Mouse (Mus musculus) limb, embryonic 10.5 days (tissue): ENCODE results near the gene Abat. TPM values are rescaled to one million over a fixed set of nuclear protein-coding genes. Genes with fewer than 3 reads are reported as not detected.

Source experiments
- DNase-seq: peaks from one replicate; pipeline ENCODE4 v3.0.0-alpha.2; 2017; ENCODE audit warnings: low spot score
- H3K27ac ChIP-seq: fragments of 300-500 bp; sonication (generic); 2 replicates; pipeline ENCODE4 v1.5.1; 2016; ENCODE audit warnings: mild to moderate bottlenecking
- H3K27me3 ChIP-seq: fragments of 300-500 bp; sonication (generic); 2 replicates; pipeline ENCODE4 v1.6.1; 2016; ENCODE audit warnings: low read depth, mild to moderate bottlenecking; ENCODE audit not compliant: poor library complexity, severe bottlenecking
- H3K36me3 ChIP-seq: fragments of 300-500 bp; sonication (generic); 2 replicates; pipeline ENCODE4 v1.6.1; 2016; ENCODE audit warnings: mild to moderate bottlenecking, moderate library complexity
- H3K4me1 ChIP-seq: fragments of 300-500 bp; sonication (generic); 2 replicates; pipeline ENCODE4 v1.6.1; 2016
- H3K4me3 ChIP-seq: fragments of 300-500 bp; sonication (generic); 2 replicates; pipeline ENCODE4 v1.5.1; 2016; ENCODE audit warnings: mild to moderate bottlenecking, moderate library complexity
- H3K9me3 ChIP-seq: fragments of 300-500 bp; sonication (generic); replicated peaks from 2 replicates; pipeline ENCODE4 v1.6.1; 2016; ENCODE audit warnings: mild to moderate bottlenecking
- WGBS: fragments of 180-500 bp; shearing (Covaris S2); methylation state at CpG from one replicate; pipeline ENCODE4 v1.1.7; 2016; 5-methylcytosine and 5-hydroxymethylcytosine counted together
- polyA plus RNA-seq: library from polyadenylated mRNA; unstranded; fragments of >200 nt; fragmentation: Nextera tagmentation; extraction: Ambion mirVana; gene quantifications from 2 replicates; pipeline ENCODE4 v1.2.1, GENCODE M21; 2016

Abat gene
- polyA plus RNA-seq, 1 experiment from 2014 or later = 22.7 TPM

DNA sequence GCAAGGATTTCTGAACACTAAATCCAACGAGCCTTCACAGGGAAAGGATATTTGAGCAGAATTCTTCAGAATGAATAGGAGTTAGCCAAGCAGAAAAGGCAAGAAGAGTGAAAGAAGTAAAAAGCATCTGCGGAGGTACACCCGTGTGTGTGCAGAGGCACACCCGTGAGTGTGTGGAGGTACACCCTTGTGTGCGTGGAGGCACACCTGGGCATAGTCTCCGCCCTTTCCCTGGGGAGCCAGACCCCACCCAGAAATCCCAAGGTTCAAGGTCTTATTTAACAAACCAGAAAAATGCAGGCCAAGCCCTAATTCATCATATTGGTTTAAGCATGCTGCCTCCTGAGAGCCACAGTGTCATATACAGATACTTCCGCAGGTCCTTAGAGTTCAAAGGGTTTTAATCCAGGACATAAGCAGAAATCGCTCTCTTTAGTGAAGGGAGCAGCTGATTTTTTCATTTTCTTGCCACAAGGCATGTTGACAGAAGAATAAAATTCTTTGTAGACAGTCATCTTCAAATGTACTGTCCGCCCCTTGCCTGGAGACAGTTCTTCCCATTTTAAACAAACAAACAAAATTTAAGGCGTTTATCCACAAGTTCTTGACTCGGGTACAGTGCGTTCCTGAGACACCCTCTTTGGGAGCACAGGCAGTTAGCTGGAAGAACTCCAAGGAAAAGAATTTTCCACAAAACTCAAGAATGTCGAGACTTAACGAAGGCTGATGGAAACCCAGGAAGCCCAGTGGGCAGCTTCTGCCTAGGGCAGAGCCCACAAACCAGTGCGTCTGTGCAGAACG, 107.3 kb downstream of the Abat start:
- WGBS = 90% methylated on average over 16 of the region's 16 CpGs
- Histone ChIP-seq H3K27me3 (no peaks in the 10 kb centered on the region), H3K27ac (no peak overlapping the region), H3K9me3 (no peaks in the 10 kb centered on the region), H3K4me3 (no peak overlapping the region), H3K36me3 (no peaks in the 10 kb centered on the region), H3K4me1 (peaks cover 10% of the 10 kb centered on the region; the same call in 1 of the 2 replicates)
- no peak for DNase-seq

DNA sequence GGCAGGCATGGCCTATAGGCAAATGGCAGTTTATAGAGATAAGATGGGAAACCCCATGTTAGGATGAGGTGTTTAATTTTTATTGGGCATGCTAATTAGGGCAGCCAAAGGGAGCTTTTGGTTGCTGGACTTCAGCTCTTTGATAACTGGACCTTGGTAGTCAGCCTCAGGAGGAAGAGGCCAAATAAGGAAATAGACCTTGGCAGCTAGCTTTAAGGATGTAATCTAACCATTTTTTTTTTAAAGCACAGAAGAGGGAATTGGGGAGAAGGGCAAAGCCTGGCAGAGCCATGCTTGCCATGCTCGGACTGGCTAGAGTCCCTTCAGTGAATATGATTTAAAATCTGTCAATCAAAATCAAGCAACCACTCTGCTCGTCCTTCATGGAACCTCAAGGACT, 117.2 kb downstream of the Abat start:
- 0 out of 2 replicates have a peak, but pooled peaks cover 5% of the 10 kb centered on the region for H3K4me1 ChIP-seq
- no peaks in the 10 kb centered on the region for H3K9me3 ChIP-seq
- no peaks in the 10 kb centered on the region for H3K27me3 ChIP-seq
- DNase-seq = no peak
- WGBS = 88% methylated on average over 2 of the region's 2 CpGs
- H3K4me3 ChIP-seq = no peak overlapping the region
- peaks cover 40% of the 10 kb centered on the region for H3K36me3 ChIP-seq
- H3K27ac ChIP-seq = no peak overlapping the region

- DNase-seq = no peak
- WGBS = 91% methylated on average over 5 of the region's 5 CpGs
- no peak overlapping the region for H3K27ac ChIP-seq
- no peak overlapping the region for H3K4me3 ChIP-seq
- no peaks in the 10 kb centered on the region for H3K9me3 ChIP-seq
- no peaks in the 10 kb centered on the region for H3K27me3 ChIP-seq
- peaks cover 12% of the 10 kb centered on the region for H3K4me1 ChIP-seq
- peaks cover 46% of the 10 kb centered on the region for H3K36me3 ChIP-seq
Observed at GRCm38 (mm10) chr16:8631428-8631827, 118.2 kb downstream of the Abat start.

DNA sequence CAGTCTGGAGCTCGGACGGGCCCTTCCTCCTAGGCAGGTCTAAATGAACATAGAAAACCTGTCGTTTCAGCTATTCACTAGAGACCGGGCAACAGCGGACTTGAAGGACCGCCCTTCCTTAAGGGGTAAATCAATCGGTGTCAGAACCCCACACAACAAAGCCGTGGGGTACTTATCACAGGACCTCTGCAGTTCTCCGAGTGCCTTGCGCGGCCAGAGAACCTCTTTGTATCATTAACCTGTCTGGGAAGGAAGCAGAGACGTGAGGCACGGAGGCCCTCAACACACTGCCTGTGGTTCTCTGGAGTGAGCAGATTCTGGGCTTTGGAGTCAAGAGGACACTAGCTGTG, 123.6 kb downstream of the Abat start:
- H3K36me3 ChIP-seq = peaks cover 42% of the 10 kb centered on the region
- DNase-seq = no peak

GRCm38 (mm10) chr16:8637217-8638051, 124.2 kb downstream of the Abat start, which contains the start of the genes Pmm2 and Tmem186:
Pmm2 (plus strand) TSS chr16:8637674.
Tmem186 (minus strand) TSS chr16:8637712.
- peaks cover 20% of the 10 kb centered on the region for H3K4me1 ChIP-seq
- H3K36me3 ChIP-seq = peaks cover 41% of the 10 kb centered on the region
- H3K27me3 ChIP-seq = no peaks in the 10 kb centered on the region
- H3K27ac ChIP-seq = peak within 1 kb of the TSS; percentile 91
- H3K4me3 ChIP-seq = peak within 1 kb of the TSS; percentile 82
- peak; percentile 86 for DNase-seq
- H3K9me3 ChIP-seq = no peaks in the 10 kb centered on the region
- WGBS = under 1% methylated on average over 59 of the region's 59 CpGs

More for the DNA sequence above, 123.6 kb downstream of the Abat start:
- H3K27ac ChIP-seq = peak overlapping the region; percentile 91
- H3K27me3 ChIP-seq = no peaks in the 10 kb centered on the region
- WGBS = 2% methylated on average over 13 of the region's 13 CpGs
- peaks cover 20% of the 10 kb centered on the region for H3K4me1 ChIP-seq
- H3K4me3 ChIP-seq = peak overlapping the region; percentile 82
- H3K9me3 ChIP-seq = no peaks in the 10 kb centered on the region

DNA sequence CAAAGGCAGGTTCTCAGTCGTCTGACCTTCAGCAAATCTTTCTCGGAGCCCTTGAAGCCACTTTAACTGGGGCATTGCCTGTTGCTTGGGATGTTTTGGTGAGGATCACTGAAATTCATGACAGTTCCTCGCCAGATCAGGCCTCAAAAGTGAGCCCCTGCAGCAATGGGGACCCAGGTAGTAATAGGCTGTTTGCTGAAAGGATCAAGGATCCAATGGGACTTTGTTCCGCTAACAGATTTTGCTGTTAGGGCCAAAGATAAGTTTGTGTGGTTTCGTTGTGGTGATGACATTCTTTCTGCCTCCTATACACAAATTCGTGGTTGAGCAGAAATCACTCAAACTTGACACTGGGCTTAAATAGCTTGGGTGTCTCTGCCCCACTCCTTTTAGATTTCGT, 124.9 kb downstream of the Abat start:
- DNase-seq = no peak
- Histone ChIP-seq H3K27me3 (no peaks in the 10 kb centered on the region), H3K27ac (peak overlapping the region; percentile 91), H3K9me3 (no peaks in the 10 kb centered on the region), H3K36me3 (peaks cover 43% of the 10 kb centered on the region), H3K4me3 (peak overlapping the region; percentile 82), H3K4me1 (peaks cover 20% of the 10 kb centered on the region)
- 47% methylated on average over 7 of the region's 7 CpGs for WGBS

DNA sequence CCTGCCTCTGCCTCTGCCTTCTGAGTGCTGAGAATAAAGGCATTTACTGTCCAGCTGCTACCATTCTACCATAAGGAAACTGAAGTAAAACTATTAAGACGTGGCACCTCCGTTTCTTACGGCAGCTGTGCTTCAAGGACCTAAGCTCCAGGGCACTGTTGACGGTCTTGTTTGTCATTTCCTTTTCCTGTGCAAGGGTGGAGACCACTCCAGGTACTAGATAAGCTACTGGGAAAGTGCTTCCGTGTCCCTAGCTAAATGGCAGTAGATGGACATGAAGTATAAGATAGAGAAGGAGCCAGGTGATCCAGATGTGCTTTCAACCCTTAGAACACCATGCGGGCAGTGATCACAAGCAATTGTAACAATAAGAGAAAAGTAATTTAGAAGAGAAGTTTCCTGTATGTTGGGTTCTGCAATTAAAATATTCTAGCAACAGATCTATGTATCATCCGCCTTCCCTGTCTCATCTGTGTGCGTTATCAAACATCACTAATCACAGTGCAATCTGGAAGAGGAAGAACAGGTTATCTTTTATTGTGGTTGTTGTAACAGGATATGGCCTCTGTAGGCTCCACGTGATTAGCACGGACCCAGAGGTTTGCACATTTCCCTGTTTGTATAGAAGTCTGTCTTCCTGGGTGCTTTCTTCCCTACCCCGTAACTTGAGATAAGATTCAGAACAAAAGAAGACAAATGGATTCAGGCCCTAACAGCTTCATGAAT, 126.4 kb downstream of the Abat start:
- H3K4me1 ChIP-seq = peaks cover 20% of the 10 kb centered on the region
- no peak for DNase-seq
- H3K36me3 ChIP-seq = peaks cover 50% of the 10 kb centered on the region
- WGBS = 94% methylated on average over 11 of the region's 11 CpGs
- H3K27me3 ChIP-seq = no peaks in the 10 kb centered on the region
- H3K27ac ChIP-seq = no peak overlapping the region
- H3K9me3 ChIP-seq = no peaks in the 10 kb centered on the region
- H3K4me3 ChIP-seq = no peak overlapping the region

DNA sequence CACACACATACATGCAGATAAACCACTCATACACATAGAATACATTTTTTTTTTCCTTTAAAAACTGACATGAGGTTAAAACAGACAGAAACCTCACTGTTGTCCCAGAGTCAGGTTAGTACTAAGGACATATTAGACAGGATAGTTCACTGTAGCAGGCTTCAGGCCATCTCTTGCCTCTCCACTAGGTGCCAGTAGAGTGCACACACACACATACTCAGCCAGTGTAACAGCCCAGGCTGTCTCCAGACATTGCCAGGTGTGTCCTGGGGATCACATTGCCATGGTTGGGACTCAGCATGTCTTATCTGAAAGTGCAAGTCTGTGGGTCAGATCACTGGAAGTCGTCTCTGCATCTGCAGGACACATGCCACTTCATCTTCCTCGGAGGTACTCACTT, 130.6 kb downstream of the Abat start:
- WGBS = 74% methylated on average over 2 of the region's 2 CpGs
- Histone ChIP-seq H3K4me3 (no peak overlapping the region), H3K4me1 (peaks cover under 1% of the 10 kb centered on the region; the same call in 1 of the 2 replicates), H3K36me3 (peaks cover 77% of the 10 kb centered on the region), H3K27me3 (no peaks in the 10 kb centered on the region), H3K9me3 (no peaks in the 10 kb centered on the region), H3K27ac (no peak overlapping the region)
- peak; percentile 44 for DNase-seq

GRCm38 (mm10) chr16:8645546-8645945, 132.3 kb downstream of the Abat start:
- H3K36me3 ChIP-seq = peaks cover 93% of the 10 kb centered on the region
- no peaks in the 10 kb centered on the region for H3K27me3 ChIP-seq
- H3K9me3 ChIP-seq = no peaks in the 10 kb centered on the region
- H3K4me1 ChIP-seq = no peaks in the 10 kb centered on the region
- no peak overlapping the region for H3K4me3 ChIP-seq
- no peak for DNase-seq
- no peak overlapping the region for H3K27ac ChIP-seq
- WGBS = 91% methylated on average over 6 of the region's 6 CpGs

- H3K36me3 ChIP-seq = peaks cover 97% of the 10 kb centered on the region
- no peaks in the 10 kb centered on the region for H3K9me3 ChIP-seq
- no peak overlapping the region for H3K4me3 ChIP-seq
- H3K4me1 ChIP-seq = no peaks in the 10 kb centered on the region
- H3K27me3 ChIP-seq = no peaks in the 10 kb centered on the region
- DNase-seq = no peak
- WGBS = 95% methylated on average over 3 of the region's 3 CpGs
- no peak overlapping the region for H3K27ac ChIP-seq
Observed at GRCm38 (mm10) chr16:8650007-8650406, 136.8 kb downstream of the Abat start.

DNA sequence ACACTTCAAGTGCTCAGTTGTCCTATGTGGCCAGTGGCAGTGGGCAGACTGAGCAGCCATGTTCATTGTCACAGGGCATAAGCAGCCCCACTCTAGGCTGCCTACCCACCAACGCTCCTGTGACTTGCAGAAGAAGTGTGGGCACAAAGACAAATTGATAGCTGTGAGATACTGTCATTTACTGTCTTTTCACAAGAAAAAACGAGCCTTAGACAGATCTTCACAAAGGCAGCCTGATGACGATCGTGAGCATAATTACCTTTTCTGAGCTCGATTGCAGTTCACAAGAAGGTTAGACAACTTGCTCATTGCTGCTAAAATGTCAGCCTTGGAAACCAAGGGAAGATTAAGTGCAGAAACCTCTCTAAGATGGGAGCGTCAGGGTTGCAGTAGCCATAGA, 141.9 kb downstream of the Abat start:
- Histone ChIP-seq H3K4me1 (no peaks in the 10 kb centered on the region), H3K27ac (no peak overlapping the region), H3K36me3 (peaks cover 96% of the 10 kb centered on the region), H3K4me3 (no peak overlapping the region), H3K9me3 (no peaks in the 10 kb centered on the region), H3K27me3 (no peaks in the 10 kb centered on the region)
- no peak for DNase-seq
- WGBS = 88% methylated on average over 6 of the region's 6 CpGs

GRCm38 (mm10) chr16:8655599-8655998, 142.4 kb downstream of the Abat start:
- no peak for DNase-seq
- Histone ChIP-seq H3K27ac (no peak overlapping the region), H3K9me3 (no peaks in the 10 kb centered on the region), H3K36me3 (peaks cover 97% of the 10 kb centered on the region), H3K27me3 (no peaks in the 10 kb centered on the region), H3K4me1 (no peaks in the 10 kb centered on the region), H3K4me3 (no peak overlapping the region)
- 86% methylated on average over 9 of the region's 9 CpGs for WGBS
